Mouse (Mus musculus): ENCODE results near the gene Rbl2. TPM values are rescaled to one million over a fixed set of nuclear protein-coding genes. Genes with fewer than 3 reads are reported as not detected.

Rbl2 gene
- total RNA-seq, 2 experiments from 2014 or later = 20.0 to 20.7 TPM

GRCm38 (mm10) chr8:91158617-91159016, 88.8 kb downstream of the Rbl2 start:
- no peak for DNase-seq
- intact Hi-C loops (cut with DNase I) = no loop called here

GRCm38 (mm10) chr8:91159959-91160800, 90.3 kb downstream of the Rbl2 start:
- intact Hi-C loops (cut with DNase I) = no loop called here

GRCm38 (mm10) chr8:91170152-91170551, 100.3 kb downstream of the Rbl2 start:
- no peak for DNase-seq
- intact Hi-C loops (cut with DNase I) = no loop called here

More at GRCm38 (mm10) chr8:91159959-91160800, 90.3 kb downstream of the Rbl2 start:
- no peak for DNase-seq

GRCm38 (mm10) chr8:91170914-91171313, 101.1 kb downstream of the Rbl2 start:
- intact Hi-C loops (cut with DNase I) = no loop called here
- no peak for DNase-seq

- DNase-seq = no peak
- intact Hi-C loops (cut with DNase I) = no loop called here
These were observed 101.7 kb downstream of the Rbl2 start for GRCm38 (mm10) chr8:91171605-91172004.

Other genes with a start within 250 kb of the Rbl2 start
- gene Chd9, start 241.7 kb upstream of the Rbl2 start, total RNA-seq (2021) = 10 to 100 TPM; 47.9 to 51.0 TPM
- 10 to 100 TPM; 36.1 to 40.3 TPM for gene Aktip, start 129.9 kb downstream of the Rbl2 start, total RNA-seq (2021)
- gene Rpgrip1l, start 243.2 kb downstream of the Rbl2 start, total RNA-seq (2021) = 1 to 10 TPM; 2.7 to 5.8 TPM
- gene Fto, start 243.5 kb downstream of the Rbl2 start, total RNA-seq (2021) = 10 to 100 TPM; 79.7 to 83.3 TPM